Mouse (Mus musculus): ENCODE data around the gene Syngap1.

DNA sequence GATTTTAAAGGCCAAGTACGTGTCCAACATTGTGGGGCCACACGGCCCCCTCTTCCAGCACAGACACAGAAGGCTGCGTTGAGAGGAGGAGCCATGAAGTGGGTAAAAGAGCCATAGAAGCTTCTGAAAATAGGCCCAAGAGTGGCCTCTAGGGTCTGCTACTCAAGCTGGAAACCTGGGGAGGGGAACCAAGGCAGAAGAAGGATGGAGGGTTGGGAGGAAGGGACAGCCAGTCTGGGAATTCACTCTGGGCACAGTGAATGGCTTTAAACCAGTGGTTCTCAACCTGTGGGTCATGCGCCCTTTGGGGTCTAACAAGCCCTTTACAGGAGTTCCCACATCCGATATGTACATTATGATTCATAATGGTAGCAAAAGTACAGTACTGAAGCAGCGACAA lies 28.2 kb downstream of the Syngap1 start:
- TF ChIP-seq POLR2A (IDR thresholded peaks at IDR 0.05; ENCODE audit: low read depth, low read length) (no peak), CTCF (conservative IDR thresholded peaks at IDR 0.05; ENCODE audit: insufficient read depth, insufficient read length, low read depth, low read length) (no peak)

Measured in kidney, adult 2 months (tissue).